Mouse (Mus musculus): ENCODE measurements around the gene Slc36a1. TPM values are rescaled to one million over a fixed set of nuclear protein-coding genes. Genes with fewer than 3 reads are reported as not detected.
A peak's percentile ranks its signal among the peaks of the same experiment; 100 is the strongest.

Gene Slc36a1
- total RNA-seq (2021), result 10 to 100 TPM; 80.4 to 82.8 TPM

GRCm38 (mm10) chr11:55204159-55204596 is at the start of gene Slc36a1:
Slc36a1 (plus strand) TSS chr11:55204350.
- intact Hi-C loops (cut with DNase I), result loop anchor here (1.0 to 5.0 kb wide), 4 partner anchors 33 to 243 kb away; no protein-coding TSS in a partner anchor

GRCm38 (mm10) chr11:55154398-55155069 is 49.6 kb upstream of the Slc36a1 start:
- no peak for DNase-seq (ENCODE audit: low spot score in 2 of 2)
- intact Hi-C loops (cut with DNase I), result loop anchor here (5.0 to 10.0 kb wide), 2 partner anchors 57 to 270 kb away; partner anchors contain the start of gene Gm2a

More at GRCm38 (mm10) chr11:55204159-55204596, at the start of gene Slc36a1:
- DNase-seq (ENCODE audit: low spot score in 2 of 2), result peak; percentile 96 to 97

GRCm38 (mm10) chr11:55155070-55155421 is 49.1 kb upstream of the Slc36a1 start:
- no peak for DNase-seq (ENCODE audit: low spot score in 2 of 2)
- intact Hi-C loops (cut with DNase I), result loop anchor here (5.0 to 10.0 kb wide), 2 partner anchors 58 to 270 kb away; partner anchors contain the start of gene Gm2a

- DNase-seq (ENCODE audit: low spot score in 2 of 2), result peak; percentile 84 to 85
- intact Hi-C loops (cut with DNase I), result loop anchor here (1.0 to 10.0 kb wide), 4 partner anchors 62 to 274 kb away; partner anchors contain the start of gene Gm2a
These were observed 45.3 kb upstream of the Slc36a1 start for GRCm38 (mm10) chr11:55158785-55159359.

- intact Hi-C loops (cut with DNase I), result loop anchor here (2.0 to 5.0 kb wide), 3 partner anchors 42 to 225 kb away; partner anchors contain the start of gene Slc36a1
- DNase-seq (ENCODE audit: low spot score in 2 of 2), result peak; percentile 51 to 74
These were observed 41.5 kb upstream of the Slc36a1 start for GRCm38 (mm10) chr11:55162670-55163069.

GRCm38 (mm10) chr11:55164723-55165122 is 39.4 kb upstream of the Slc36a1 start:
- intact Hi-C loops (cut with DNase I), result loop anchor here (5.0 kb wide), 2 partner anchors 88 to 223 kb away; no protein-coding TSS in a partner anchor
- DNase-seq (ENCODE audit: low spot score in 2 of 2), result peak; percentile 24 to 59

GRCm38 (mm10) chr11:55165748-55166147 is 38.4 kb upstream of the Slc36a1 start:
- intact Hi-C loops (cut with DNase I), result no loop called here
- DNase-seq (ENCODE audit: low spot score in 2 of 2), result no peak

- intact Hi-C loops (cut with DNase I), result no loop called here
- DNase-seq (ENCODE audit: low spot score in 2 of 2), result no peak
These were observed 35.6 kb upstream of the Slc36a1 start for GRCm38 (mm10) chr11:55168504-55168903.

- no peak for DNase-seq (ENCODE audit: low spot score in 2 of 2)
- intact Hi-C loops (cut with DNase I), result no loop called here
These were observed 35.2 kb upstream of the Slc36a1 start for GRCm38 (mm10) chr11:55168914-55169313.

GRCm38 (mm10) chr11:55170501-55170900 is 33.6 kb upstream of the Slc36a1 start:
- intact Hi-C loops (cut with DNase I), result no loop called here
- no peak for DNase-seq (ENCODE audit: low spot score in 2 of 2)

- no peak for DNase-seq (ENCODE audit: low spot score in 2 of 2)
- intact Hi-C loops (cut with DNase I), result no loop called here
These were observed 25.3 kb upstream of the Slc36a1 start for GRCm38 (mm10) chr11:55178830-55179229.

GRCm38 (mm10) chr11:55179856-55180255 is 24.3 kb upstream of the Slc36a1 start:
- no peak for DNase-seq (ENCODE audit: low spot score in 2 of 2)
- intact Hi-C loops (cut with DNase I), result no loop called here

GRCm38 (mm10) chr11:55183124-55183523 is 21.0 kb upstream of the Slc36a1 start:
- intact Hi-C loops (cut with DNase I), result no loop called here
- no peak for DNase-seq (ENCODE audit: low spot score in 2 of 2)

GRCm38 (mm10) chr11:55184246-55184645 is 19.9 kb upstream of the Slc36a1 start:
- intact Hi-C loops (cut with DNase I), result no loop called here
- no peak for DNase-seq (ENCODE audit: low spot score in 2 of 2)

- intact Hi-C loops (cut with DNase I), result no loop called here
- no peak for DNase-seq (ENCODE audit: low spot score in 2 of 2)
These were observed 19.3 kb upstream of the Slc36a1 start, which contains the start of gene Slc36a2 for GRCm38 (mm10) chr11:55184733-55185291. Slc36a2 (minus strand) TSS chr11:55185077.

- intact Hi-C loops (cut with DNase I), result no loop called here
- DNase-seq (ENCODE audit: low spot score in 2 of 2), result no peak
These were observed 16.9 kb upstream of the Slc36a1 start for GRCm38 (mm10) chr11:55187292-55187691.

GRCm38 (mm10) chr11:55187777-55188176 is 16.4 kb upstream of the Slc36a1 start:
- no peak for DNase-seq (ENCODE audit: low spot score in 2 of 2)
- intact Hi-C loops (cut with DNase I), result no loop called here

- DNase-seq (ENCODE audit: low spot score in 2 of 2), result no peak
- intact Hi-C loops (cut with DNase I), result no loop called here
These were observed 13.9 kb upstream of the Slc36a1 start for GRCm38 (mm10) chr11:55190216-55190615.

- DNase-seq (ENCODE audit: low spot score in 2 of 2), result no peak
- intact Hi-C loops (cut with DNase I), result no loop called here
These were observed 7.1 kb upstream of the Slc36a1 start for GRCm38 (mm10) chr11:55197086-55197485.

GRCm38 (mm10) chr11:55197740-55198510 is 6.2 kb upstream of the Slc36a1 start:
- DNase-seq (ENCODE audit: low spot score in 2 of 2), result no peak
- intact Hi-C loops (cut with DNase I), result no loop called here

All from left cerebral cortex, postnatal 25 days (tissue).